Mouse (Mus musculus): ENCODE data around the gene Ccdc153. TPM values are rescaled to one million over a fixed set of nuclear protein-coding genes. Genes with fewer than 3 reads are reported as not detected.

Ccdc153 gene
- 32.6 TPM for polyA plus RNA-seq (2014; fragmentation: Illumina TruSeq; extraction: RNeasy Lipid Tissue Mini Kit (QIAGEN cat#74804); ENCODE audit: low read depth, low replicate concordance)

GRCm38 (mm10) chr9:44240399-44240798, at the start of gene Ccdc153:
TSS of gene Ccdc153 (plus strand) at chr9:44240676.

GRCm38 (mm10) chr9:44233802-44234478, 6.5 kb upstream of the Ccdc153 start, which contains the start of gene Cbl:
TSS of gene Cbl (minus strand) at chr9:44234049.

GRCm38 (mm10) chr9:44251314-44251713, 10.8 kb downstream of the Ccdc153 start, which contains the start of gene Pdzd3:
TSS of gene Pdzd3 (minus strand) at chr9:44251471.

GRCm38 (mm10) chr9:44268432-44268831, 28.0 kb downstream of the Ccdc153 start, which contains the start of gene Nlrx1:
TSS of gene Nlrx1 (minus strand) at chr9:44268599.

GRCm38 (mm10) chr9:44288076-44288958, 47.8 kb downstream of the Ccdc153 start, which contains the start of gene Abcg4:
TSS of gene Abcg4 (minus strand) at chr9:44288615.

Other genes with a start within 250 kb of the Ccdc153 start
- gene Thy1, start 197.3 kb upstream of the Ccdc153 start, polyA plus RNA-seq (2014; fragmentation: Illumina TruSeq; extraction: RNeasy Lipid Tissue Mini Kit (QIAGEN cat#74804); ENCODE audit: low read depth, low replicate concordance): 29.5 TPM
- 28.8 TPM for gene Usp2, start 173.7 kb upstream of the Ccdc153 start, polyA plus RNA-seq (2014; fragmentation: Illumina TruSeq; extraction: RNeasy Lipid Tissue Mini Kit (QIAGEN cat#74804); ENCODE audit: low read depth, low replicate concordance)
- 63.7 TPM for gene Mfrp, start 138.9 kb upstream of the Ccdc153 start, polyA plus RNA-seq (2014; fragmentation: Illumina TruSeq; extraction: RNeasy Lipid Tissue Mini Kit (QIAGEN cat#74804); ENCODE audit: low read depth, low replicate concordance)
- 22.6 TPM for gene C1qtnf5, start 133.4 kb upstream of the Ccdc153 start, polyA plus RNA-seq (2014; fragmentation: Illumina TruSeq; extraction: RNeasy Lipid Tissue Mini Kit (QIAGEN cat#74804); ENCODE audit: low read depth, low replicate concordance)
- 0.19 TPM for gene Gm49380, start 127.2 kb upstream of the Ccdc153 start, polyA plus RNA-seq (2014; fragmentation: Illumina TruSeq; extraction: RNeasy Lipid Tissue Mini Kit (QIAGEN cat#74804); ENCODE audit: low read depth, low replicate concordance)
- gene Rnf26, start 127.2 kb upstream of the Ccdc153 start, polyA plus RNA-seq (2014; fragmentation: Illumina TruSeq; extraction: RNeasy Lipid Tissue Mini Kit (QIAGEN cat#74804); ENCODE audit: low read depth, low replicate concordance): 17.6 TPM
- gene Mcam, start 106.2 kb upstream of the Ccdc153 start, polyA plus RNA-seq (2014; fragmentation: Illumina TruSeq; extraction: RNeasy Lipid Tissue Mini Kit (QIAGEN cat#74804); ENCODE audit: low read depth, low replicate concordance): 166 TPM
- 17.4 TPM for gene Cbl, start 6.6 kb upstream of the Ccdc153 start, polyA plus RNA-seq (2014; fragmentation: Illumina TruSeq; extraction: RNeasy Lipid Tissue Mini Kit (QIAGEN cat#74804); ENCODE audit: low read depth, low replicate concordance)
- 3.3 TPM for gene Pdzd3, start 10.8 kb downstream of the Ccdc153 start, polyA plus RNA-seq (2014; fragmentation: Illumina TruSeq; extraction: RNeasy Lipid Tissue Mini Kit (QIAGEN cat#74804); ENCODE audit: low read depth, low replicate concordance)
- gene Nlrx1, start 27.9 kb downstream of the Ccdc153 start, polyA plus RNA-seq (2014; fragmentation: Illumina TruSeq; extraction: RNeasy Lipid Tissue Mini Kit (QIAGEN cat#74804); ENCODE audit: low read depth, low replicate concordance): 17.3 TPM
- 2.2 TPM for gene Abcg4, start 47.9 kb downstream of the Ccdc153 start, polyA plus RNA-seq (2014; fragmentation: Illumina TruSeq; extraction: RNeasy Lipid Tissue Mini Kit (QIAGEN cat#74804); ENCODE audit: low read depth, low replicate concordance)
- gene Hinfp, start 65.0 kb downstream of the Ccdc153 start, polyA plus RNA-seq (2014; fragmentation: Illumina TruSeq; extraction: RNeasy Lipid Tissue Mini Kit (QIAGEN cat#74804); ENCODE audit: low read depth, low replicate concordance): 14.7 TPM
- 28.1 TPM for gene C2cd2l, start 79.6 kb downstream of the Ccdc153 start, polyA plus RNA-seq (2014; fragmentation: Illumina TruSeq; extraction: RNeasy Lipid Tissue Mini Kit (QIAGEN cat#74804); ENCODE audit: low read depth, low replicate concordance)
- gene Dpagt1, start 85.3 kb downstream of the Ccdc153 start, polyA plus RNA-seq (2014; fragmentation: Illumina TruSeq; extraction: RNeasy Lipid Tissue Mini Kit (QIAGEN cat#74804); ENCODE audit: low read depth, low replicate concordance): 25.7 TPM
- gene H2afx, start 94.0 kb downstream of the Ccdc153 start, polyA plus RNA-seq (2014; fragmentation: Illumina TruSeq; extraction: RNeasy Lipid Tissue Mini Kit (QIAGEN cat#74804); ENCODE audit: low read depth, low replicate concordance): 25.2 TPM
- gene Hmbs, start 103.6 kb downstream of the Ccdc153 start, polyA plus RNA-seq (2014; fragmentation: Illumina TruSeq; extraction: RNeasy Lipid Tissue Mini Kit (QIAGEN cat#74804); ENCODE audit: low read depth, low replicate concordance): 47.6 TPM
- 37.7 TPM for gene Vps11, start 121.0 kb downstream of the Ccdc153 start, polyA plus RNA-seq (2014; fragmentation: Illumina TruSeq; extraction: RNeasy Lipid Tissue Mini Kit (QIAGEN cat#74804); ENCODE audit: low read depth, low replicate concordance)
- gene Hyou1, start 138.8 kb downstream of the Ccdc153 start, polyA plus RNA-seq (2014; fragmentation: Illumina TruSeq; extraction: RNeasy Lipid Tissue Mini Kit (QIAGEN cat#74804); ENCODE audit: low read depth, low replicate concordance): 132 TPM
- gene Slc37a4, start 156.2 kb downstream of the Ccdc153 start, polyA plus RNA-seq (2014; fragmentation: Illumina TruSeq; extraction: RNeasy Lipid Tissue Mini Kit (QIAGEN cat#74804); ENCODE audit: low read depth, low replicate concordance): 66.0 TPM
- 1,387 TPM for gene Rps25, start 166.5 kb downstream of the Ccdc153 start, polyA plus RNA-seq (2014; fragmentation: Illumina TruSeq; extraction: RNeasy Lipid Tissue Mini Kit (QIAGEN cat#74804); ENCODE audit: low read depth, low replicate concordance)
- 77.7 TPM for gene Trappc4, start 166.9 kb downstream of the Ccdc153 start, polyA plus RNA-seq (2014; fragmentation: Illumina TruSeq; extraction: RNeasy Lipid Tissue Mini Kit (QIAGEN cat#74804); ENCODE audit: low read depth, low replicate concordance)
- 31.8 TPM for gene Ccdc84, start 177.9 kb downstream of the Ccdc153 start, polyA plus RNA-seq (2014; fragmentation: Illumina TruSeq; extraction: RNeasy Lipid Tissue Mini Kit (QIAGEN cat#74804); ENCODE audit: low read depth, low replicate concordance)
- gene Foxr1, start 200.5 kb downstream of the Ccdc153 start, polyA plus RNA-seq (2014; fragmentation: Illumina TruSeq; extraction: RNeasy Lipid Tissue Mini Kit (QIAGEN cat#74804); ENCODE audit: low read depth, low replicate concordance): 0.45 TPM
- gene Upk2, start 214.3 kb downstream of the Ccdc153 start, polyA plus RNA-seq (2014; fragmentation: Illumina TruSeq; extraction: RNeasy Lipid Tissue Mini Kit (QIAGEN cat#74804); ENCODE audit: low read depth, low replicate concordance): 1.1 TPM
- gene Bcl9l, start 242.1 kb downstream of the Ccdc153 start, polyA plus RNA-seq (2014; fragmentation: Illumina TruSeq; extraction: RNeasy Lipid Tissue Mini Kit (QIAGEN cat#74804); ENCODE audit: low read depth, low replicate concordance): 58.9 TPM

Measured in adipose tissue, adult 10 weeks (tissue).